Mouse (Mus musculus) megakaryocyte, embryonic 14.5 days (primary cell): Measurements from ENCODE around the gene 2210017I01Rik. TPM values are rescaled to one million over a fixed set of nuclear protein-coding genes. Genes with fewer than 3 reads are reported as not detected.

Experiments used
- H3K27me3 ChIP-seq: replicated peaks from 2 replicates; pipeline ENCODE3; 2012; ENCODE audit warnings: inconsistent platforms
- H3K36me3 ChIP-seq: replicated peaks from 2 replicates; pipeline ENCODE3; 2012; ENCODE audit warnings: low read length, inconsistent platforms, mixed read lengths
- H3K4me1 ChIP-seq: 2 replicates; pipeline ENCODE4 v1.6.1; 2012; ENCODE audit warnings: inconsistent platforms
- H3K4me3 ChIP-seq: replicated peaks from 2 replicates; pipeline ENCODE3; 2012; ENCODE audit warnings: moderate library complexity, mild to moderate bottlenecking, inconsistent platforms
- H3K9me3 ChIP-seq: 2 replicates; pipeline ENCODE4 v1.6.1; 2012; ENCODE audit warnings: inconsistent platforms
- FLI1 ChIP-seq: IDR thresholded peaks from 2 replicates; pipeline ENCODE4 v1.6.1; 2012; ENCODE audit warnings: low read length, inconsistent platforms, mixed read lengths
- GATA1 ChIP-seq: IDR thresholded peaks from 3 replicates; pipeline ENCODE4 v1.6.1; 2012; ENCODE audit warnings: mixed read lengths, low read length, inconsistent platforms, borderline replicate concordance
- polyA plus RNA-seq: library from polyadenylated mRNA; stranded (reverse); fragments of >175 nt; gene quantifications from 2 replicates; pipeline ENCODE4 v1.2.3, GENCODE M21; 2012; ENCODE audit warnings: low replicate concordance; ENCODE audit not compliant: insufficient read depth

2210017I01Rik gene
- polyA plus RNA-seq, 1 experiment, result not detected

GRCm38 (mm10) chr3:92572514-92573155, 34.7 kb downstream of the 2210017I01Rik start:
- no peak for TF ChIP-seq GATA1
- no peak for TF ChIP-seq FLI1
- H3K4me3 ChIP-seq, result no peak overlapping the region
- no peaks in the 10 kb centered on the region for H3K9me3 ChIP-seq
- no peaks in the 10 kb centered on the region for H3K27me3 ChIP-seq
- no peaks in the 10 kb centered on the region for H3K36me3 ChIP-seq
- peaks cover 6% of the 10 kb centered on the region; the same call in 1 of the 2 replicates for H3K4me1 ChIP-seq

DNA sequence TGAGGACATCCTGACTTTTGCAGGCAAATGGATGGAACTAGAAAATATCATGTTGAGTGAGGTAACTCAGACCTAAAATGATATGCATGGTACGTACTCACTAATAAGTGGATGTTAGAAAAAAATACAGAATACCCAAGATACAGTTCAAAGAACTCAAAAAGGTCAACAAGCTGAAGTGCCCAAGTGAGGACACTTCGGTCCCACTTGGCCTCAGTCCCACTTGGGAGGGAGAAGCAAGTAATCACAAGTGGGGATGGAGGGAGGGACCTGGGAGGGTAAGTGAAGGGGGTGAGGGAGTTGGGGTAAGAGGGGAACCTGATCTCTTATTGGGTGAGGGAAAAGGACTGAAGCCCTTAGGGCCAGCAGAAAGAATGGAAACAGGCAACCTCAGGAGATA, 38.5 kb downstream of the 2210017I01Rik start:
- H3K4me1 ChIP-seq, result peaks cover 3% of the 10 kb centered on the region; the same call in 1 of the 2 replicates
- no peak overlapping the region for H3K4me3 ChIP-seq
- H3K27me3 ChIP-seq, result no peaks in the 10 kb centered on the region
- H3K36me3 ChIP-seq, result no peaks in the 10 kb centered on the region
- H3K9me3 ChIP-seq, result no peaks in the 10 kb centered on the region
- no peak for TF ChIP-seq GATA1

- H3K4me1 ChIP-seq, result no peaks in the 10 kb centered on the region
- no peak overlapping the region for H3K4me3 ChIP-seq
- no peaks in the 10 kb centered on the region for H3K9me3 ChIP-seq
- TF ChIP-seq FLI1 (no peak), GATA1 (no peak)
- no peaks in the 10 kb centered on the region for H3K27me3 ChIP-seq
- no peaks in the 10 kb centered on the region for H3K36me3 ChIP-seq
Measured at GRCm38 (mm10) chr3:92565418-92565817, 41.9 kb downstream of the 2210017I01Rik start.

Other genes starting within 250 kb of the 2210017I01Rik start
- gene Sprr2f, start 242.3 kb downstream of the 2210017I01Rik start, polyA plus RNA-seq, result not detected in 2 replicates
- gene Sprr2h, start 221.8 kb downstream of the 2210017I01Rik start, polyA plus RNA-seq, result not detected in 2 replicates
- not detected in 2 replicates for gene Sprr2i, start 199.5 kb downstream of the 2210017I01Rik start, polyA plus RNA-seq
- not detected in 2 replicates for gene Sprr2j-ps, start 189.4 kb downstream of the 2210017I01Rik start, polyA plus RNA-seq
- gene Gm9774, start 178.1 kb downstream of the 2210017I01Rik start, polyA plus RNA-seq, result 10.6 and 37.8 TPM in 2 replicates
- gene Sprr2k, start 174.9 kb downstream of the 2210017I01Rik start, polyA plus RNA-seq, result not detected in 2 replicates
- gene Sprr1b, start 168.7 kb downstream of the 2210017I01Rik start, polyA plus RNA-seq, result not detected in 2 replicates
- gene Sprr3, start 148.8 kb downstream of the 2210017I01Rik start, polyA plus RNA-seq, result not detected in 2 replicates
- gene Sprr1a, start 121.6 kb downstream of the 2210017I01Rik start, polyA plus RNA-seq, result not detected in 2 replicates
- not detected in 2 replicates for gene Sprr4, start 107.0 kb downstream of the 2210017I01Rik start, polyA plus RNA-seq
- gene 2310046K23Rik, start 73.0 kb downstream of the 2210017I01Rik start, polyA plus RNA-seq, result not detected in 2 replicates
- not detected in 2 replicates for gene Ivl, start 33.8 kb downstream of the 2210017I01Rik start, polyA plus RNA-seq
- not detected in 2 replicates for gene Smcp, start 18.5 kb downstream of the 2210017I01Rik start, polyA plus RNA-seq
- gene Lce6a, start 14.2 kb upstream of the 2210017I01Rik start, polyA plus RNA-seq, result not detected in 2 replicates
- gene Lce1a1, start 40.8 kb upstream of the 2210017I01Rik start, polyA plus RNA-seq, result not detected in 2 replicates
- gene Lce1b, start 49.4 kb upstream of the 2210017I01Rik start, polyA plus RNA-seq, result not detected in 2 replicates
- gene Lce1a2, start 62.8 kb upstream of the 2210017I01Rik start, polyA plus RNA-seq, result not detected in 2 replicates
- not detected in 2 replicates for gene Lce1c, start 71.8 kb upstream of the 2210017I01Rik start, polyA plus RNA-seq
- not detected in 2 replicates for gene Lce1d, start 79.7 kb upstream of the 2210017I01Rik start, polyA plus RNA-seq
- gene Lce1e, start 101.6 kb upstream of the 2210017I01Rik start, polyA plus RNA-seq, result not detected in 2 replicates
- not detected in 2 replicates for gene Lce1f, start 112.9 kb upstream of the 2210017I01Rik start, polyA plus RNA-seq
- not detected in 2 replicates for gene Gm38119, start 131.6 kb upstream of the 2210017I01Rik start, polyA plus RNA-seq
- not detected in 2 replicates for gene Lce1g, start 144.8 kb upstream of the 2210017I01Rik start, polyA plus RNA-seq
- gene Lce1h, start 157.6 kb upstream of the 2210017I01Rik start, polyA plus RNA-seq, result not detected in 2 replicates
- gene Lce1i, start 171.4 kb upstream of the 2210017I01Rik start, polyA plus RNA-seq, result not detected in 2 replicates
- not detected in 2 replicates for gene Lce1j, start 183.0 kb upstream of the 2210017I01Rik start, polyA plus RNA-seq
- gene Lce1k, start 200.4 kb upstream of the 2210017I01Rik start, polyA plus RNA-seq, result not detected in 2 replicates
- not detected in 2 replicates for gene Kprp, start 219.8 kb upstream of the 2210017I01Rik start, polyA plus RNA-seq
- not detected in 2 replicates for gene Lce1l, start 243.8 kb upstream of the 2210017I01Rik start, polyA plus RNA-seq